ENCODE assay signal across 8 mouse cellular contexts in the genomic region with DNA sequence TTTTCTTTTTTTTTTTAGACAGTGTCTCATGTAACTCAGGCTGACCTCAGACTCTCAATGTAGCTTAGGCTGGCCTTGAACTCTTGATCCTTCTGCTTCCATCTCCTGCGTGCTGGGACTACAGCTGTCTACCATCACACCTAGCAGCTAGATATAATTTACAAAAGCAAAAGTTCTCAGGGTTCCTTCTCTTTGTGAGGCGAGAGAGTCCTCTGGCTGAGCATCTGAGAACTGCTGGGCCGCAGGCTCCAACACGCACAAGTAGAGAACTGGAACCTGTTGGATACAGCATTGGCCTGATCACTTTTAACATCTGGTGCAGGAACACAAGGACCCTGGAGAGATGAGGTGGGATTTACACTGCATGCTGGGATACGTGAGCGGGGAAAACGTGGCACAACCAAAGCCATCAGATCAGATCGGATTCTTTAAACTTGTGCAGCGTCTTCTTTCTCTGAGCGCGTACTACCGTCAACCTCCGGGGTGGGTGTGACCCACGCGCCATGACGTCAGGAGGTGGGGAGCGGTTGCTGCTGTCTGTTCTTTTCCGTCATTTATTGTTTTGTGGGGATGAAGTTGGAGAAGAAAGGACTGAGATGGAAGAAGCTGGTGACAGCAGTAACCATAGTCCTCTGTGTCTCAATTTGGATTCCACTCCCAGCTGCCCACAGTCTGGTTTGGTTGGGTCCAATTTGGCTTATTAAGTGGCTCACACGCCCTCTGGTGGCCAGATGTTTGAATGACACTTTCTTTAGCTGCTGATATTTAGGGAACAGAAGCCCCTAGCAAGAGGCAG. TPM values are rescaled to one million over a fixed set of nuclear protein-coding genes. Genes with fewer than 3 reads are reported as not detected.
DNase-seq lines count a peak whose midpoint lies in the region; ATAC-seq lines count a peak whose summit lies in the region.

No protein-coding gene starts in this region.

- H3K9ac ChIP-seq in hindbrain, embryonic 16.5 days (ENCODE audit: low read depth, low read length): peak overlapping the region; percentile 55

- DNase-seq in ZHBTc4 (ENCODE audit: low read depth, low spot score): peak; percentile 93
- DNase-seq in cerebellum, postnatal 36 days: peak; percentile 82 to 92
- DNase-seq in gastrocnemius, adult 18-20 months (ENCODE audit: low spot score): peak; percentile 92
- peak; percentile 86 for DNase-seq in left cerebral cortex, adult 11 months (ENCODE audit: low spot score)
- DNase-seq in lung, postnatal 36 days: peak; percentile 98
- DNase-seq in retina, postnatal 7 days (ENCODE audit: low read depth, low spot score): peak; percentile 81
- DNase-seq in urinary bladder, postnatal 10 days (ENCODE audit: low spot score): peak; percentile 56

- H3K27me3 ChIP-seq in hindbrain, embryonic 16.5 days (replicated peaks; ENCODE audit: control insufficient read depth, insufficient read depth, low read length): no peaks in the 10 kb centered on the region

- peaks cover 2% of the 10 kb centered on the region; the same call in 1 of the 2 replicates for H3K4me1 ChIP-seq in hindbrain, embryonic 16.5 days (ENCODE audit: control insufficient read depth, insufficient read depth, low read depth, low read length)

- peak overlapping the region; percentile 70 for H3K27ac ChIP-seq in hindbrain, embryonic 16.5 days (ENCODE audit: low read depth, low read length)

- 7% methylated on average over 19 of the region's 19 CpGs for WGBS in hindbrain, embryonic 16.5 days

- no peaks in the 10 kb centered on the region for H3K36me3 ChIP-seq in hindbrain, embryonic 16.5 days (ENCODE audit: control insufficient read depth, insufficient read depth, low read length)

- no peaks in the 10 kb centered on the region for H3K9me3 ChIP-seq in hindbrain, embryonic 16.5 days (ENCODE audit: control insufficient read depth, low read length)

- ATAC-seq in hindbrain, embryonic 16.5 days: peak; percentile 88

- peak overlapping the region; percentile 38 for H3K4me3 ChIP-seq in hindbrain, embryonic 16.5 days (ENCODE audit: low read length)

- peak overlapping the region; percentile 70 for H3K4me2 ChIP-seq in hindbrain, embryonic 16.5 days (ENCODE audit: low read length)

RNA-seq across cellular contexts. Expression of a gene that starts 5.0 kb away (rescaled TPM):
- total RNA-seq in gastrocnemius, adult 18-20 months (2021): 10 to 100 TPM in 1 of 2 experiments, 1 to 10 TPM in 1; 6.2 to 10.3 TPM
- polyA plus RNA-seq in hindbrain, embryonic 16.5 days (2015; fragmentation: Nextera tagmentation; extraction: Ambion mirVana): 25.2 and 27.4 TPM in 2 replicates

Comparison
In these comparisons a context has a peak if more than half of its experiments do, and no peak if none do; other contexts are left out.
1. Peak in every context shown above with its lines: DNase-seq, ATAC-seq, H3K4me3 ChIP-seq and H3K27ac ChIP-seq.